Mouse (Mus musculus) cerebellum, adult 2 months (tissue): Measurements from ENCODE around the gene H2-Q4.

Experiments used
- CTCF ChIP-seq: fragments of 200-500 bp; IDR thresholded peaks from 2 replicates; pipeline ENCODE4 v1.5.1; 2011; ENCODE audit warnings: low read depth, mild to moderate bottlenecking, control low read depth, low read length, moderate library complexity, borderline replicate concordance; ENCODE audit not compliant: insufficient read depth
- POLR2A ChIP-seq: fragments of 200-500 bp; IDR thresholded peaks from 2 replicates; pipeline ENCODE4 v1.6.1; 2011; ENCODE audit warnings: low read length, control low read depth, borderline replicate concordance; ENCODE audit not compliant: insufficient read depth

DNA sequence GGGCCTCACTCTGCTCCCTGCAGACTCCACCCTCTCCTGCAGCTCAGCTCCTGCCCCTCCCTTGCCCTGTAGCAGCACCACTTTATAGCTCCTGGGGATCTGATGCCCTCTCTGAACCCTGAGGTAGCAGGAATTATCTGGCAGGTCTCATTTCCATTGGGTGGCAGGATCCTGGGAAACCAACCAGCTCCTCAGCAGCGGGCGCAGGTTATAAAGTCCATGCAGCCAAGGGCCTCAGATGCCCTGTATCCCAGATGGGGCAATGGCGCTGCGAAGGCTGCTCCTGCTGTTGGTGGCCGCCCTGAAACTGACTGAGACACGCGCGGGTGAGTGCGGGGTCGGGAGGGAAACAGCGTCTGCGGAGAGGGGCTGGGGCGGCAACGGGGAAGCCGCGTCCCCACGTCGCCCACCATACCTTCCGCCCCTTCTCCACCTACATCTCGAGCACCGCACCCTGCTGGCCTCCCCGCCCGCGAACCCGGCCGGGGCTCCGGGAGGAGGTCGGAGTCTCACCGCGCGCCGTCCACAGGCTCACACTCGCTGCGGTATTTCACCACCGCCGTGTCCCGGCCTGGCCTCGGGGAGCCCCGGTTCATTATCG, 37.2 kb upstream of the H2-Q4 start, which contains the start of gene H2-Q2:
- TF ChIP-seq CTCF = no peak
- TF ChIP-seq POLR2A = no peak
